Mouse (Mus musculus): ENCODE results near the gene Bpi.
A peak's percentile ranks its signal among the peaks of the same experiment; 100 is the strongest.

Gene Bpi

DNA sequence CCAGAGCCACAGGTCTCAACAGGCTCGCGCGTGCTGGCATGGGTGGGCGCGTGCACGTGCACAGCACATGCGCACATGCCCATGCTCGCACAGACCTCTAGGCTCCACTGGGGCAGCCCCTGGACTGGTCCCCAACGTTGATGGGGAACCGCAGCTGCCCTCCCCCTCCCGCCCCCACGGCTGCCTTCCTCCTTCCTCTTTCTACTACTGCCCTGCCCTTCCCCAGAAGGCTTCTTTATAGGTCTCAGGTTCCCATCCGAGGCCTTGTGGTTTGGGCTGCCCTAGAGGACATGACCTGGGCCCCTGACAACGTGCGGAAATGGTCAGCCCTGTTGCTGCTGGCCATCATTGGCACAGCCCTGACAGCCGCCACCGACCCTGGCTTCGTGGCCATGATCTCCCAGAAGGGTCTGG, at the start of gene Bpi:
Bpi (plus strand) TSS at position 90 of the 414 bp plus-strand sequence.
- no peak for DNase-seq (ENCODE audit: low read depth, low spot score)

DNA sequence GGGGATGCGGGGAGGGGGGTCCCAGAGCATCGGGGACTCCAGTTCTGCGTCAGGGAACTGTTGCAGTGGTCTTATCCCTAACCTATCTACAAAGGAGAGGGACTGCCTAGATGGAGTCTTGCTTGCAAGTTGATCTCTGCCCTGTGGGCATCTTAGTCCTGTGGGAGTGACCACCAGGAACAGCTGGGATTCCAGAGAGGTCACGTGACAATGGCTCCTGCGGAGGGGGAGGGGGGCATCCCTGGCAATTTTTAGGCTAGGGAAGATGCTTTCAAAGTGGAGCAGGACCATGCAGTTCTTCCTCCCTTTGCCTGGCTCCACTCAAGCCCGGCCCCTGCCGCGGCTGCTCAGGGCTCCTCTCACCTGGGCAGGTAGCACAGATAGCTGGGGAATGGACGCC, 48.1 kb upstream of the Bpi start:
- no peak for DNase-seq (ENCODE audit: low read depth, low spot score)

- no peak for DNase-seq (ENCODE audit: low read depth, low spot score)
Measured at GRCm38 (mm10) chr2:158210503-158210902, 47.4 kb upstream of the Bpi start.

DNA sequence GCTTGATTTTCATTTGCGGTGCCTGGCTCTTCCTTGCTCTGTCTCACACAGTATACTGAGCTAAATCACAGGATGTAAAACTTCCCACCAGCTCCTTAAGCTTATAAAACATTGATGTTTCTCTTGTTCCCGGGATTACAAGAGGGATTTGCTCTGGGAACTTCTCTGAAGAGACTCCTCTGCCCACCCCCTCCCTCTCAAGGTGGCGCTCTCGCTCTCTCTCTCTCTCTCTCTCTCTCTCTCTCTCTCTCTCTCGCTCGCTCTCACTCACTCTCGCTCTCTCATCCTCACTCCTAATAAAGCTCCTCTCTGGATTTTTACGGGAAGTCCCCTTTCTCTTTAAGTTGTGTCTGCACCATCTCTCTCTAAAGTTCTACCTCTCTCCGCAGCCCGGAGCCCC, 46.9 kb upstream of the Bpi start:
- DNase-seq (ENCODE audit: low read depth, low spot score) = peak; percentile 36

GRCm38 (mm10) chr2:158211764-158212471, 46.0 kb upstream of the Bpi start:
- peak; percentile 21 for DNase-seq (ENCODE audit: low read depth, low spot score)

DNA sequence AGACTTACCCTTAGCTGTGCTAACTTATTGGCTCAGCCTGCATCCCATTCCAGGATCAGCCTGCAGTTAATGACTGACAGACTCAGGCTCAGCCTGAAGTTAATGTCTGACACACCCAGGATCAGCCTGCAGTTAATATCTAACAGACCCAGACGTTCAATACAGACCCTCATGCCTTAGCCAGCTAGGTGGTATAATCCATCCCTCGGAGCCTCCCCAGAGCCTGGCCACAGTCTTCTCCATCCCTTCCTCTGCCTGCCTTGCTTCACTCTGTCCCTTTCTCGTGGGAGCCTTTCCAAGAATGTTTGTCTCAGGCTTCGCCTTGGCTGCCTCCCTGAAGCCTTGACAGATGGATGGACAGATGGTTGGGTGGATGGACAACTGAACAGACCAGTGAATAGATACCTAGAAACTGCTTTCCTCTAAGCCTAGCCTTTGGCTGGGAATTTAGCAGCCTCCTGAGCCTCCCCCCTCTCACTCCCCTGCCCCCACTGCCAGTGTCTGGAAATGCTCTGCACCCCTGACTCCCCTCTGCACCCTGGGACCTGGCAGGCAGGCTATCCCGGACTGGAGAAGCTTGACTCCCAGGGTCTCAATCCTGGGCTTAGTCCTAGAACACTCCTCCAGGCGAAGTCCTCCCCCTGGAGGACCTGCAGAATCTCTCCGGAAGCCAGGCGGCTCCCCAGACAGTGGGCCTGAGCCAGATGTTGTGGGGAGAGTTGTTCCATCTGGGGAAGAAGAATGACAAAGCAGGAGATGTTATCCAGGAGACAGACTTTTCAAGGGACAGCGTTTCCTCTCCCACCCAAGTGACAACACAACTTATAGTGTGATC, 42.4 kb upstream of the Bpi start:
- DNase-seq (ENCODE audit: low read depth, low spot score) = peak; percentile 98

DNA sequence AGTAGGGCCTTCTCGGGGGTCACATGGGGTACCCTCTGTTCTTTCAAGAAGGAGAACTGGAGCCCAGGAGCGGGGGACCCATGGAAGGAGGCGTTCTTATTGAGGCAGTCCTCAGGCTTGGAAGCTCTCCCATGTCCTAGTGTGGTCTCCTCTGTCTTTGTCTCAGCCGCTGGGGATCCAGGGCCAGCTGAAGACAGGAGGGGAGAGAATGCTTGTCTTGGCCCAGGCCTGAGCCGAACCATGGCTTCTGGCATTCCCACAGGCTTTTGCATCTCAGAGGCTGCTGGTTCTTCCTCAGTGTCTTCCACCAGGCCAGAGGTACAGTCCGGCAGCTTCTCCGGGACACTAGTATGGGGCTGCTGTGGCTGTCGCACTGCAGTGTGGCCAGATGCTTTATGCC, 41.4 kb upstream of the Bpi start:
- no peak for DNase-seq (ENCODE audit: low read depth, low spot score)

DNA sequence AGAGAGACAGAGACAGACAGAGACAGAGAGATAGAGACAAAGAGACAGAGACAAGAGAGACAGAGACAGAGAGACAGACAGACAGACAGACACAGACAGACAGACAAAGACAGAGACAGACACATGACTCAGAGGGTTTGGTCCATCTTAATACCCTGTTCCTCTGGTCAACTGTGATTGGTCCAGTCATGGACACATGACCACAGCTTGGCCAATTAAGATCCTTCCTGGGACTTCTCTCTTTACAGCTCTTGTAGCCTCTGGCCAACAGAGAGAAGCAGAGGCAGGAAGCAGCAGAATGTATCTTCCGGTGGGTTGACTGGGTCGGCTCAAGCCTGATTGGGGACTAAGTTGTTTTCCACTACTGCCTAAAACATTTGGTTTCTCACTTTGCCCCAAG, 38.3 kb upstream of the Bpi start:
- no peak for DNase-seq (ENCODE audit: low read depth, low spot score)

DNA sequence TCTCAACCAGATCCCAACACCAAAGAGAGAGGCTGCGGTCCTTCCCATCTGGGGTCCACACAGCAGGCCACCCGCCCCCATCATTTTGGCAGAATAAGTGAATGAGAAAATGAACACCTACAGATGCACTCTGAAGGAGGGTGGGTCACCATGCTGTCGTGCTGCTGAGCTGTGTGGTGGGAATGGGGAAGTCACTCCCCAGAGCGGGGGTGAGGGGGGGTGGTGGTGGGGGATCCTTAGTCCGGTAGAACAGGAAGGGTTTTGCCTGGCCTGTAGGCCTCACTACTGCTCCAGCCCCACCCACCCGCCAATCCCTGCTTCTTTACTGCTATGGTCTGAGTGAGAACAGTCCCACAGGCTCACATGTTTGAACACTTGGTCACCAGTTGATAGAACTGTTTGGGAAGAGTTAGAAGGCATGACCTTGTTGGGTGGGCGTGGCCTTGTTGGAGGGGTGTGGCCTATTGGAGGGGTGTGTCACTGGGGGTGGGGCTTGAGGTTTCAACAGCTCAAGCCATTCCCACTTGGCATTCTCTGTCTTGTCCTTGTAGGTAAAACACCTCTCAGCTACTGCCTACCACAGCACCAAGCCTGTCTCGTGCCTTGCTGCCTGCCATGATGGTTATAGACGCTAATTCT, 36.3 kb upstream of the Bpi start:
- no peak for DNase-seq (ENCODE audit: low read depth, low spot score)

- DNase-seq (ENCODE audit: low read depth, low spot score) = no peak
Measured at GRCm38 (mm10) chr2:158222664-158223063, 35.2 kb upstream of the Bpi start.

DNA sequence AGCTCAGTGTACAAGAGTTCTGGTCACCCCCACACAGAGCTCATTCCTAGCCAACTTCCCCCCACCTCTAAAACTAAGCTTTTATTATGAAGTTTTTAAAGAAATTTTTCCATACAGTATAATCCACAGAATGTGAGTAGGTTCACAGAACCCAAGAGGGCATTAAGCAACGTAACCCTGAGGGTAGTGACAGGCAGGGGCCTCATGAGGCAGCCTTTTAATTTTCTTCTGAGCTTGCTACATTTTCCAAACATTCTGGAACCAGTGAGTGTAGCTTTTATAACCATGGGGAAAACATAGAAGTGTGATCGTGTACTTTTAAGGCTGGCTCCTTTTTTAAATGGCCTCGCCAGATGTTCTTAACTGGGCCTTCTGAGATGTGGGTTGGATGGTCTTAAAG, 34.4 kb upstream of the Bpi start:
- no peak for DNase-seq (ENCODE audit: low read depth, low spot score)

GRCm38 (mm10) chr2:158225301-158225700, 32.6 kb upstream of the Bpi start:
- peak; percentile 40 for DNase-seq (ENCODE audit: low read depth, low spot score)

DNA sequence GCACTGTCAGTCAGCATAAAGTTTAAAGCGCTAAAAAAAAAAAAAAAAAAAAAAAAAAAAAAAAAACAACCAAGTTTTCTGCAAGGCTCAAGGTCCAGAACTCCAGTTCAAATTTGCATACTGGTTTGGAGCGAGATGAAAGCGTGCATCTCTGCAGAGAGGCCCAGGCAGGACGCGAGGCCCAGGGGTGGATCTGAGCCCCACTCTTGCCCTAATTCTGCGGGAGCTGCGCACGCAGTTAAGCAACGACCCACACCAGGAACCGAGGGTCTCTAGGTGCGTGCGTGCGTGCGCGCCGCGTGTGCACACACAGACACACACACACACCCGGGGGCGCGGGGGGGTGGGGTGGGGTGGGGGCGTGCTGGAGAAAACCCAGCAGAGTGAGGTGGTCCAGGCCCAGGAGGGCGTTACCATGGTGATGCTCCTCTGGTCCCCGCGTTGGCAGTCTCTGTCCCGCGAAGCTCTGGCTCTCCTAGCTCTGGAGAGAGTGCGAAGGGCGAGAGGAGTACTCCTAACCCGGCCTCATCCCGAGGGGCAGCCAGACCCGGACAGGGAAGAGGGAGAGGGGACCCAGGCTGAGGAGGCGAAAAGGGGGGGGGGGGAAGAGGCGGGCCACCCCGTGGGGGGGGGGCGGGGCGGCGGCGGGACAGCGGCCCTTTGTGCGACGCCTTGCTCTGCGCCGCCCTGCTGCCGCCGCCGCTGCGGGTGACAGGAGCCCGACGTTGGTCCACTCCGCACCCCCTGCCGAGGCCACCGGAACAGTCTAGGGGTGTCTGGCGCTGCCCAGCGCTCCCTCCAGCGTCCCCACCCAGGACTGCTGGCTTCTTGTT, 29.0 kb upstream of the Bpi start, which contains the start of gene D630003M21Rik:
D630003M21Rik (minus strand) TSS at position 553 of the 833 bp plus-strand sequence.
- DNase-seq (ENCODE audit: low read depth, low spot score) = peak; percentile 32

DNA sequence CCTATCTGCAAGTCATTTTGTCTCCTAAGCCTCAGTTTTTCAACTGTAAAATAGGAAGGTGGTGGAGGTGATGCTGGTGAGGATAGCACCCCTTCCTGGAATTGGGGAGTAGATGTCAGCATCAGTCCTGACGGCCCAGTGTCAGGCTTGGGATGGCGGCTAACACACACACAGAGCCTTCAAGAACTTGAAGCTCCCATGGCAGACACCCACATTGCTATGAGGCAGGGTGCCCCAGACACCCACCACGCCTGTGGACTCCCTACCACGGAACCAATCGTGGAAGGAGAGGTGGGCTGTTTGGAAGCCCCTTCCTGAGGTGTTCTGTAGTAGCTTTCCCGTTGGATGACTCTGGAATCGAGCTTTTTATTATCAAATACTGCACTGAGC, 28.4 kb upstream of the Bpi start:
- DNase-seq (ENCODE audit: low read depth, low spot score) = no peak

DNA sequence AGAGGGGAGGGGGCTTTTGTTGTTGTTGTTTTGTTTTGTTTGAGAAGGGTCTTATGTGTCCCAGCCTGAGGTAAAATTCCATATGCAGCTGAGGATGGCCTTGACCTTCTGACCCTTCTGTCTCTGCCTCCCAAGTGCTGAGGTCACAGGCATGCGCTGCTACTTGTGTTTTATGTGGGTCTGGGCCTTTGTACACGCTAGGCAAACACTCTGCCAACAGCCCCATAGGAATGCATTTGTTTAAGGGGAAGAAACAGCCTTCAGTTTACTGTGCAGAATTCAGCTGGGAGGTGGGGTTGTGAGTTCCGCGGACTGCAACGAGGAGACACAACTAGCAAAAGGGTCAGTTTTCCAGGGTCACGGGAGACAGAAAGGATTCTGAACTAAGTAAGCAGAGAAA, 27.3 kb upstream of the Bpi start:
- no peak for DNase-seq (ENCODE audit: low read depth, low spot score)

DNA sequence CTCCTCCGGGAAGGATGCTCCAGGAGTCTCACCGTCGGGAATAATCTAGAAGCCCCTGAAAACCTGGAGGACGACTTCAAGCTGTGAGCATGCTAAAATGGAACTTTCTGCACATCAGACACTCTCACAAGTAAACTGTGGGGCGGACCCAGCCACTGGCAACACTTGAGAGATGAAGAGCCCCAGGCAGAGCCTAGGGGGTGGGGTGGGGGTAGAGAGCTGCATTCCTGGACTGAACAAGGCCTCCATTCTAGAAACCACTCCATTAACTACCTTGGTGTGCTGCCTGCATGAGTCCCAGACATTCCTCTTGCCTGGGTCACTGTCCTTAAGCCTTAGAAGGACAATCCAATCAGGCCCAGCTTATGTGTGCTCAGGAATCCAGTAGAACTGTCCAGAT, 26.8 kb upstream of the Bpi start:
- no peak for DNase-seq (ENCODE audit: low read depth, low spot score)

DNA sequence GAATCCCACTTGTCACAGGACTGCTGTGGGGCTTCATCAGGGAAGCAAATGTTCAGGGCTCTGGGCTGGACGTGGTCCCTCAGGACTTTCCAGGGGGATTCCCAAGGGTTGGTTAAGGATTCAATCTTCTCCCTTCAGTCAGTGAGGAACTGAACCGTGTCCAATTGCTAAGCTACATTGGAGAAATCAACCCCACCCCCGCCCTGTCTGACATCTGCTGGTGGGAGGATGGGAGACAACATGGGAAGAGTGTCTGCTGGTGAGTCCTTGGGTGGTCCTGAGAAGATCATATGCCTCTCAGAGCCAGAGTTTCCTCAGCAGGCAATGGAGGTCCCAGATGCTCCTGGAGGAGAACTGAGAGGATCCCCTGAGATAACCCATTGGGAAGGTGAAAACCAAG, 25.5 kb upstream of the Bpi start:
- no peak for DNase-seq (ENCODE audit: low read depth, low spot score)

- peak; percentile 45 for DNase-seq (ENCODE audit: low read depth, low spot score)
Measured at GRCm38 (mm10) chr2:158233106-158233505, 24.8 kb upstream of the Bpi start.

DNA sequence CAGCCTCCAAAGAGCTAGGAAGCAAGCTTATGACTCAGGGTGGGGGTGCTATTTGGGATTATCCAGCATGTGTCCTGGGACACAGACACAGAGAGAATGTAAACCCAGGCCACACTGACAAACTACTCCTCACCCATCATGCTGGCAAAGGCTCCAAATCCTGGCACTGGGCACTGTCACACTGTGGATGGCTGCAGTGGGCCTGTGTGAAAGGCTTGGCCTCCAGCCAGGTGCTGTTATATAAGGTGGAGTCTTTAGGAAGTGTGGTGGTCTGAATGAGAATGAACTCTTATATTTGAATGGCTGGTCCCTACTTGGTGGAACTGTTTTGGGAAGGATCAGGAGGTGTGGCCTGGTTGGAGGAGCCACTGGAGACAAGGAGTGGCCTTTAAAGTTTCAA, 21.2 kb upstream of the Bpi start:
- no peak for DNase-seq (ENCODE audit: low read depth, low spot score)

DNA sequence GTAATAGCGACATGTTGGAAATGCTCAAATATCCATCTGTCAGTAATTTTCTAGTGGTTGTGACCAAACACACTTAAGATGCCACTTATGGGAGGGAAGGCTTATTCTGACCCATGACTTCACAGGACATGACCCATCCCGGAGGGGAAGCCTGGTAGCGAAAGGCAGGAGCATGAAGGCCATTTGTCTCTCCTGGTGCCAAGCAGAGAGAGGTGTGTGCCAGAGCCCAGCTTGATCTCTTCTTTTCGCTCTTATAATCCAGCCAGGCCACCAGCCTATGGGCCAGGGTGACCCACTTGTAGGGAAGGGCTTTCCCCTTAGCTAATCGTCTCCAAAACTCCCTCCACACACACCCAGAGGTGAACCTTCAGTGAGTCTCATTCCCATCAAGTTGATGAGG, 19.8 kb upstream of the Bpi start:
- DNase-seq (ENCODE audit: low read depth, low spot score) = peak; percentile 63

GRCm38 (mm10) chr2:158241126-158241738, 16.7 kb upstream of the Bpi start:
- DNase-seq (ENCODE audit: low read depth, low spot score) = no peak
